Mouse (Mus musculus): ENCODE results near the gene Fads1.

DNA sequence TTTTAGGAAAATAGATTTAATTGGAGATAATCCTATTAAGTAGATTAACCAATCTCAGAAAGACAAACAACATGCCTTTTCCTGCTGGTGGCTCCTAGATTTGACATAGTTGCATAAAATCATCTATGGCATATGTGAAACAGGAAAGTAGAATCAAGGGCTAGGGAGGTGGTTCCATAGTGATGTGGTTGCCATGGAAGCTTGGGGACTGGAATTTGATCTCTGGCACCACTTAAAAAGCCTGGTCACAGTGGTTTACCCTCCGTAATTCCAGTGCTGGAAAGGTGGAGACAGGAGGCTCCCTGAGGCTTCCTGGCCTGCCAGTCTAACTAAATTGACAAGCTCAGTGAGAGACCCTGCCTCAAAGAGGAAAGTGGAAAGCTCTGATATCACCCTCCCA lies 12.2 kb upstream of the Fads1 start:
- no peak for TF ChIP-seq CTCF (IDR thresholded peaks at IDR 0.05; ENCODE audit: insufficient read depth, low read length)
- TF ChIP-seq POLR2A (IDR thresholded peaks at IDR 0.05; ENCODE audit: borderline replicate concordance, extremely low read depth, low read depth, low read length), result no peak
